Mouse (Mus musculus) kidney, embryonic 14.5 days (tissue): ENCODE measurements around the gene Tex33. TPM values are rescaled to one million over a fixed set of nuclear protein-coding genes. Genes with fewer than 3 reads are reported as not detected.

ENCODE experiments used
- ATAC-seq: fragments of 200-750 bp; cut with Nextera tagmentation; 2 replicates; pipeline ENCODE4 v1.8.0; 2017; ENCODE audit warnings: moderate number of reproducible peaks, mild to moderate bottlenecking, moderate TSS enrichment, moderate library complexity; ENCODE audit not compliant: low FRiP score, low TSS enrichment
- H3K27ac ChIP-seq: fragments of 300-500 bp; sonication (generic); 2 replicates; pipeline ENCODE4 v1.5.1; 2014; ENCODE audit warnings: low read depth, mild to moderate bottlenecking, low read length, moderate library complexity, mixed read lengths
- H3K27me3 ChIP-seq: fragments of 300-500 bp; sonication (generic); 2 replicates; pipeline ENCODE4 v1.6.1; 2014; ENCODE audit warnings: mild to moderate bottlenecking, low read length; ENCODE audit not compliant: control insufficient read depth, insufficient read depth
- H3K36me3 ChIP-seq: fragments of 300-500 bp; sonication (generic); 2 replicates; pipeline ENCODE4 v1.6.1; 2014; ENCODE audit warnings: low read length, mixed read lengths; ENCODE audit not compliant: control insufficient read depth, insufficient read depth
- H3K4me1 ChIP-seq: fragments of 300-500 bp; sonication (generic); 2 replicates; pipeline ENCODE4 v1.6.1; 2014; ENCODE audit warnings: low read length, mixed read lengths; ENCODE audit not compliant: control insufficient read depth, insufficient read depth
- H3K4me2 ChIP-seq: fragments of 300-500 bp; sonication (generic); replicated peaks from 2 replicates; pipeline ENCODE4 v1.6.1; 2014; ENCODE audit warnings: low read depth, mild to moderate bottlenecking, low read length
- H3K4me3 ChIP-seq: fragments of 300-500 bp; sonication (generic); 2 replicates; pipeline ENCODE4 v1.5.1; 2014; ENCODE audit warnings: mild to moderate bottlenecking, low read length
- H3K9ac ChIP-seq: fragments of 300-500 bp; sonication (generic); 2 replicates; pipeline ENCODE4 v1.6.1; 2014; ENCODE audit warnings: low read depth, mild to moderate bottlenecking, low read length, moderate library complexity
- H3K9me3 ChIP-seq: fragments of 300-500 bp; sonication (generic); 2 replicates; pipeline ENCODE4 v1.6.1; 2016; ENCODE audit warnings: low read length; ENCODE audit not compliant: control insufficient read depth
- WGBS: fragments of 180-500 bp; shearing (Covaris S2); extraction: QIAGEN DNeasy Blood & Tissue Kit; methylation state at CpG from one replicate; pipeline ENCODE4 v1.1.7; 2014; 5-methylcytosine and 5-hydroxymethylcytosine counted together
- polyA plus RNA-seq: library from polyadenylated mRNA; unstranded; fragments of >200 nt; fragmentation: Nextera tagmentation; extraction: Ambion mirVana; gene quantifications from 2 replicates; pipeline ENCODE4 v1.2.1, GENCODE M21; 2014

Gene Tex33
- not detected in 2 replicates for polyA plus RNA-seq

GRCm38 (mm10) chr15:78395478-78395962 lies at the start of gene Tex33:
TSS of gene Tex33 (minus strand) at chr15:78395912.
- WGBS, result 79% methylated on average over 8 of the region's 8 CpGs
- Histone ChIP-seq H3K9ac (no peak within 1 kb of the TSS), H3K27ac (no peak within 1 kb of the TSS), H3K4me3 (no peak within 1 kb of the TSS), H3K36me3 (no peaks in the 10 kb centered on the region), H3K4me1 (no peaks in the 10 kb centered on the region), H3K9me3 (no peaks in the 10 kb centered on the region), H3K4me2 (no peak within 1 kb of the TSS), H3K27me3 (no peaks in the 10 kb centered on the region)
- no peak for ATAC-seq

DNA sequence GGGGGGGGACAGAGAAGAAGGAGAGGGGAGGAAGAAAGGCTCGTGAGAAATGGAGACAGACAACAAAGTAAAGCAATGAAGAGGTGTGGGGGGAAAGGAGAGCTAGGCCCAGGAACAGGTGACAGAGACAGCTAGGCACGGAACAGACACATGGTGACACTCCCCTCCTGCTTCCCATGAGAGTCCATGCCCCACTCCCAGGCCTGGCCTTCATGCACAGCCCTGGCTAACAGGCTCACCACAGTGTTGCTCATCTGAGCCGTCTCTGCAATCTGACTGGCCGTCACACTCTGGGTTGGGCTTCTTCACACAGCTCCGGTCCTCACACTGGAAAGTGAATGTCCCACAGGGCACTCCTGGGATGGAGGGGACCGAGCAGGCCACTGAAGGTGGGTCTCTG lies 48.1 kb upstream of the Tex33 start:
- no peak for ATAC-seq
- no peaks in the 10 kb centered on the region for H3K9me3 ChIP-seq
- H3K27ac ChIP-seq, result no peak overlapping the region
- H3K27me3 ChIP-seq, result no peaks in the 10 kb centered on the region; the same call in 1 of the 2 replicates
- no peak overlapping the region for H3K4me2 ChIP-seq
- no peak overlapping the region for H3K4me3 ChIP-seq
- 32% methylated on average over 6 of the region's 6 CpGs for WGBS
- H3K4me1 ChIP-seq, result no peaks in the 10 kb centered on the region; the same call in 1 of the 2 replicates
- H3K36me3 ChIP-seq, result no peaks in the 10 kb centered on the region
- no peak overlapping the region for H3K9ac ChIP-seq

GRCm38 (mm10) chr15:78442231-78442630 lies 46.5 kb upstream of the Tex33 start:
- Histone ChIP-seq H3K4me2 (no peak overlapping the region), H3K27me3 (no peaks in the 10 kb centered on the region; the same call in 1 of the 2 replicates), H3K36me3 (no peaks in the 10 kb centered on the region), H3K9ac (no peak overlapping the region), H3K27ac (no peak overlapping the region), H3K4me3 (no peak overlapping the region), H3K9me3 (no peaks in the 10 kb centered on the region), H3K4me1 (peaks cover 8% of the 10 kb centered on the region)
- 86% methylated on average over 19 of the region's 19 CpGs for WGBS
- no peak for ATAC-seq

DNA sequence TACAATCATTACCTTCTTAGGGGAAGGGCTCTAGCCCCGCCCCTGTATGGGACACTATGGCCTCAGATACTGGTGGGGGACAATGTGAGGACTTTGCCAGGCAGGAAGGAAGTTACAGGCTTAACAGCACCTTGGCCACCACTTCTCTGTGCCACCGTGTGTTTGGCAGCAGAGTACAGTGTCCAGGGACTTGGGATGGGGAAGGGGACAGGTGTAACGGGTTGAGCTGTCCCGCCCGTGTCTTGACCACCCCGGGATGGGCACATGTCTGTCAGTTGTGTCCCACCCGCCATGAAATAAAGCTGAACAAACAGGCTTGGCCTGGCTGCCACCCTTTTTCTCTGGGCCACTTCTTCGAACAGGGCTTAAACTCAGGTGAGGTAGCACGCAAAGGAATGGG lies 43.3 kb upstream of the Tex33 start:
- no peak overlapping the region for H3K27ac ChIP-seq
- H3K27me3 ChIP-seq, result no peaks in the 10 kb centered on the region; the same call in 1 of the 2 replicates
- no peak for ATAC-seq
- H3K9me3 ChIP-seq, result no peaks in the 10 kb centered on the region
- H3K9ac ChIP-seq, result no peak overlapping the region
- H3K4me3 ChIP-seq, result no peak overlapping the region
- no peak overlapping the region for H3K4me2 ChIP-seq
- 68% methylated on average over 9 of the region's 9 CpGs for WGBS
- peaks cover 9% of the 10 kb centered on the region for H3K36me3 ChIP-seq
- H3K4me1 ChIP-seq, result peaks cover 29% of the 10 kb centered on the region

DNA sequence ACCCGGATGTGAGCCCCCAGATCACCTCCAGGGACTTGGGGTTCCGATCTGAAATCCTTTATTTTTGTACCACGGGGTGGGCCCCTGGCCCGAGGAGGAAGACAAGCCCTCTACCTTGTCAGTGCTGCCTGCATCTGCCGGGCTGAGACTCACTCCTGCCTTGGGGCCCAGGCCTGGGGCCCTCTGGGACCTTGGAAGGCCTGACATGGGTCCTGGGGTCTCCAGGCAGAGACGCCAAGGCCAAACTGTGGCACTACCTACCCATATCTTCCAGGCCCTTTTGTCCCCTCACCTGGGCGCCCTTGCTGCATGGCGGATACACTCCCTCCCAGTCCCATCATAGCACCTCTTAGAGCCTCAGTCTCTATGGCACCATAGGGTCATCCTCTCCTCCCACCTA lies 42.8 kb upstream of the Tex33 start:
- H3K4me2 ChIP-seq, result no peak overlapping the region
- H3K27ac ChIP-seq, result no peak overlapping the region
- peaks cover 14% of the 10 kb centered on the region for H3K36me3 ChIP-seq
- H3K27me3 ChIP-seq, result no peaks in the 10 kb centered on the region; the same call in 1 of the 2 replicates
- H3K9ac ChIP-seq, result no peak overlapping the region
- WGBS, result 52% methylated on average over 8 of the region's 8 CpGs
- no peak for ATAC-seq
- no peaks in the 10 kb centered on the region for H3K9me3 ChIP-seq
- peaks cover 29% of the 10 kb centered on the region for H3K4me1 ChIP-seq
- H3K4me3 ChIP-seq, result no peak overlapping the region

- Histone ChIP-seq H3K4me3 (no peak overlapping the region), H3K9me3 (no peaks in the 10 kb centered on the region), H3K36me3 (peaks cover 17% of the 10 kb centered on the region), H3K4me1 (peaks cover 29% of the 10 kb centered on the region), H3K4me2 (no peak overlapping the region), H3K27ac (no peak overlapping the region), H3K27me3 (no peaks in the 10 kb centered on the region), H3K9ac (no peak overlapping the region)
- no peak for ATAC-seq
- WGBS, result 40% methylated on average over 4 of the region's 4 CpGs
These were observed 42.3 kb upstream of the Tex33 start for GRCm38 (mm10) chr15:78438018-78438394.

DNA sequence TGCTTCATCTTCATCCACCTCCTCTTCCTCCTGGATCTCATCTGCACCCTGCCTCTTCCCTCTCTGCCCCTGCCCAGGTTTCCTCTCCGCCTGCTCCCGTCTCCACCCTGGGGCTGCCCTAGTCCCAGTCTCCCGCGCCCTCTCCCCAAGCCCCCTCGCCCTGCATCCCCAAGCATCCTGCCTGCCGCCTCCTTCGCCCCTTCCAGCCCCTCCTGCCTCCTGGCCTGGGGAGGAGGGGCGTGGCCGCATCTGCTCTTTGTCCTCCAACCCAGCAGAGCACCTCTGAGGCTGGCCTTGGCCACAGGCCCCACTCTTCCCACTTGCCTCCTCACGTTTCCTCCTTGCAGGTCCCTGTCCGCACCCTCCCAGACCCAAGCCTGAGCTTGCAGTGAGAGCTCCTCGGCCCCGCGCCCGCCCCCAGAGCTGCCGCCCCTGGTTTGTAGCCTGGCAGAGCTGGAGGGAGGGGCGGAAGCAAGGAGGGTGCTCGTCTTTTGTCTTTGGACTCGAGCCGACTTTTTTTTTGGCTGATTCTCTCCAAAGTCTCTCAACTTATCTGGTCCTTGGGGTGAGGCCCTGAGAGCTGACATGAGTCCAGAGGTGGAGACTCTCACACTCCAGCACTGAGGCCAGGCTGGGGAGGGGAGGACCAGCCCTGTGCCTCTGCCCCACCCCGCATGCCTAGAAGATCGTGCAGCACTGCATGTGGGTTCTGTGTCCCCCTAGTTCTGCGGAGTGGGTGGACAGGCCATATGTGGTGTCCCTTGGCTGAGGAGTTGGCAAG lies 41.7 kb upstream of the Tex33 start:
- 15% methylated on average over 22 of the region's 23 CpGs for WGBS
- peak overlapping the region; percentile 56 for H3K4me2 ChIP-seq
- H3K4me3 ChIP-seq, result peak overlapping the region; percentile 23
- H3K27ac ChIP-seq, result peak overlapping the region; percentile 80
- H3K27me3 ChIP-seq, result no peaks in the 10 kb centered on the region
- H3K9me3 ChIP-seq, result no peaks in the 10 kb centered on the region
- H3K9ac ChIP-seq, result peak overlapping the region; percentile 25; the same call in 1 of the 2 replicates
- H3K36me3 ChIP-seq, result peaks cover 21% of the 10 kb centered on the region
- peak; percentile 36 for ATAC-seq
- peaks cover 29% of the 10 kb centered on the region for H3K4me1 ChIP-seq

- Histone ChIP-seq H3K4me1 (peaks cover 29% of the 10 kb centered on the region), H3K9me3 (no peaks in the 10 kb centered on the region), H3K4me3 (peak overlapping the region; percentile 23), H3K27me3 (no peaks in the 10 kb centered on the region), H3K4me2 (peak overlapping the region; percentile 56), H3K27ac (peak overlapping the region; percentile 80; the same call in 1 of the 2 replicates), H3K9ac (peak overlapping the region; percentile 28; the same call in 1 of the 2 replicates), H3K36me3 (peaks cover 24% of the 10 kb centered on the region)
- 5% methylated on average over 32 of the region's 32 CpGs for WGBS
- peak; percentile 68 for ATAC-seq
These were observed 40.9 kb upstream of the Tex33 start for GRCm38 (mm10) chr15:78436380-78437192.
